Mouse (Mus musculus) cortical plate, adult 2 months (tissue): Measurements from ENCODE around the gene Treml2.

Source experiments
- CTCF ChIP-seq: fragments of 200-500 bp; IDR thresholded peaks from 2 replicates; pipeline ENCODE4 v1.5.1; 2011; ENCODE audit warnings: mild to moderate bottlenecking, control low read depth, low read length; ENCODE audit not compliant: insufficient read depth; ENCODE audit errors: extremely low read depth
- POLR2A ChIP-seq: fragments of 200-500 bp; IDR thresholded peaks from 2 replicates; pipeline ENCODE4 v1.6.1; 2011; ENCODE audit warnings: mild to moderate bottlenecking, low read length, control low read depth; ENCODE audit not compliant: insufficient read depth; ENCODE audit errors: extremely low read depth

DNA sequence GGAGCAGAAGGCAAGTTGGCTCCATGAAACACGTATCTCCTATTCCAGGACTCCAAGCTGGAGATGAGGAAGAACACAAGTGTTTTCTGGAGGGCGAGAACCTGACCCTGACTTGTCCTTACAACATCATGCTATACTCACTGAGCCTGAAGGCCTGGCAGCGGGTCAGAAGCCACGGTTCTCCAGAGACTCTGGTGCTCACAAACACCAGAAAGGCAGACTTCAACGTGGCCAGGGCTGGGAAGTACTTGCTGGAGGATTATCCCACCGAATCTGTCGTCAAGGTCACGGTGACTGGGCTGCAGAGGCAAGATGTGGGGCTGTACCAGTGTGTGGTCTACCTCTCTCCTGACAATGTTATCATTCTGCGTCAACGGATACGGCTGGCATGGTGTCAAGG is 49.8 kb upstream of the Treml2 start:
- TF ChIP-seq POLR2A (no peak), CTCF (no peak)
